Mouse (Mus musculus) E14TG2a.4 (cell line): ENCODE data around the gene Vmn2r85.
"Not testable (repeated sequence)": the region's sequence is repeated elsewhere in the genome, so short reads cannot be mapped to it uniquely, and the experiment has no call there.

Source experiments
- H3K27me3 ChIP-seq: 2 replicates; pipeline ENCODE4 v1.6.1; 2014; ENCODE audit warnings: low read length, control low read depth; ENCODE audit not compliant: insufficient read depth
- H3K36me3 ChIP-seq: 2 replicates; pipeline ENCODE4 v1.6.1; 2014; ENCODE audit warnings: low read length, control low read depth; ENCODE audit not compliant: insufficient read depth
- H3K4me1 ChIP-seq: replicated peaks from 2 replicates; pipeline ENCODE4 v1.6.1; 2014; ENCODE audit warnings: low read depth, low read length, control low read depth
- H3K4me3 ChIP-seq: replicated peaks from 2 replicates; pipeline ENCODE4 v1.5.1; 2014; ENCODE audit warnings: mild to moderate bottlenecking, low read length
- H3K9me3 ChIP-seq: 2 replicates; pipeline ENCODE4 v1.6.1; 2014; ENCODE audit warnings: low read length, control low read depth
- CTCF ChIP-seq: conservative IDR thresholded peaks from 2 replicates; pipeline ENCODE4 v1.5.1; 2014; ENCODE audit warnings: low read length
- NANOG ChIP-seq: IDR thresholded peaks from 2 replicates; pipeline ENCODE4 v1.6.1; 2014; ENCODE audit warnings: borderline replicate concordance, low read length, mixed read lengths
- POU5F1 ChIP-seq: IDR thresholded peaks from 2 replicates; pipeline ENCODE4 v1.6.1; 2014; ENCODE audit warnings: low read length, borderline replicate concordance

Vmn2r85 gene

GRCm38 (mm10) chr10:130429603-130430002, at the start of gene Vmn2r85:
Gene Vmn2r85 (minus strand): TSS chr10:130429703.
- H3K27me3 ChIP-seq, H3K36me3 ChIP-seq: not testable (repeated sequence)

GRCm38 (mm10) chr10:130470311-130470760, 40.8 kb upstream of the Vmn2r85 start:
- Histone ChIP-seq H3K4me1 (no peaks in the 10 kb centered on the region; the same call in 1 of the 2 replicates), H3K36me3 (no peaks in the 10 kb centered on the region), H3K4me3 (peak overlapping the region; percentile 81), H3K9me3 (peaks cover 4% of the 10 kb centered on the region; the same call in 1 of the 2 replicates), H3K27me3 (peaks cover 9% of the 10 kb centered on the region)
- TF ChIP-seq NANOG (no peak), CTCF (no peak), POU5F1 (no peak)

More at GRCm38 (mm10) chr10:130429603-130430002, at the start of gene Vmn2r85:
- not testable (repeated sequence) for H3K4me3 ChIP-seq, H3K4me1 ChIP-seq, H3K9me3 ChIP-seq

GRCm38 (mm10) chr10:130455950-130456349, 26.4 kb upstream of the Vmn2r85 start, which contains the start of gene Vmn2r86:
Gene Vmn2r86 (minus strand): TSS chr10:130456050.
- H3K27me3 ChIP-seq, H3K4me3 ChIP-seq, H3K36me3 ChIP-seq, H3K4me1 ChIP-seq, H3K9me3 ChIP-seq: not testable (repeated sequence)

- Histone ChIP-seq H3K9me3 (peaks cover 4% of the 10 kb centered on the region; the same call in 1 of the 2 replicates), H3K4me1 (no peaks in the 10 kb centered on the region), H3K4me3 (peak overlapping the region; percentile 65), H3K36me3 (no peaks in the 10 kb centered on the region), H3K27me3 (no peaks in the 10 kb centered on the region; the same call in 1 of the 2 replicates)
- no peak for TF ChIP-seq NANOG
- no peak for TF ChIP-seq CTCF
- TF ChIP-seq POU5F1 = no peak
Observed at GRCm38 (mm10) chr10:130444776-130445175, 15.3 kb upstream of the Vmn2r85 start.

- H3K27me3 ChIP-seq, H3K4me3 ChIP-seq, H3K36me3 ChIP-seq, H3K4me1 ChIP-seq, H3K9me3 ChIP-seq: not testable (repeated sequence)
Observed at GRCm38 (mm10) chr10:130434185-130434898, 4.8 kb upstream of the Vmn2r85 start.

GRCm38 (mm10) chr10:130422368-130422767, 7.1 kb downstream of the Vmn2r85 start:
- not testable (repeated sequence) for H3K4me1 ChIP-seq, H3K4me3 ChIP-seq, H3K27me3 ChIP-seq, H3K36me3 ChIP-seq
- peaks cover 25% of the 10 kb centered on the region for H3K9me3 ChIP-seq

GRCm38 (mm10) chr10:130420401-130420800, 9.1 kb downstream of the Vmn2r85 start:
- Histone ChIP-seq H3K9me3 (peaks cover 32% of the 10 kb centered on the region), H3K27me3 (no peaks in the 10 kb centered on the region), H3K4me1 (peaks cover 3% of the 10 kb centered on the region; the same call in 1 of the 2 replicates), H3K4me3 (no peak overlapping the region), H3K36me3 (peaks cover 11% of the 10 kb centered on the region; the same call in 1 of the 2 replicates)
- TF ChIP-seq CTCF (no peak), NANOG (no peak), POU5F1 (no peak)

- not testable (repeated sequence) for H3K27me3 ChIP-seq, H3K4me3 ChIP-seq, H3K4me1 ChIP-seq
- H3K9me3 ChIP-seq = peaks cover 32% of the 10 kb centered on the region
- TF ChIP-seq NANOG = peak; percentile 69; the same call in 1 of the 2 replicates
- H3K36me3 ChIP-seq = peaks cover 11% of the 10 kb centered on the region; the same call in 1 of the 2 replicates
Observed at GRCm38 (mm10) chr10:130419954-130420353, 9.5 kb downstream of the Vmn2r85 start.

GRCm38 (mm10) chr10:130416352-130416751, 13.2 kb downstream of the Vmn2r85 start:
- H3K27me3 ChIP-seq, H3K4me3 ChIP-seq, H3K4me1 ChIP-seq, H3K36me3 ChIP-seq: not testable (repeated sequence)
- peaks cover 29% of the 10 kb centered on the region for H3K9me3 ChIP-seq

GRCm38 (mm10) chr10:130412167-130412698, 17.3 kb downstream of the Vmn2r85 start:
- H3K4me3 ChIP-seq = peak overlapping the region; percentile 61
- H3K27me3 ChIP-seq, H3K36me3 ChIP-seq, H3K4me1 ChIP-seq: not testable (repeated sequence)
- peaks cover 17% of the 10 kb centered on the region for H3K9me3 ChIP-seq
